Mouse (Mus musculus): ENCODE results near the gene Golga7b. TPM values are rescaled to one million over a fixed set of nuclear protein-coding genes. Genes with fewer than 3 reads are reported as not detected.

Golga7b gene
- polyA plus RNA-seq, 1 experiment from 2014 or later, result 0.09 TPM

DNA sequence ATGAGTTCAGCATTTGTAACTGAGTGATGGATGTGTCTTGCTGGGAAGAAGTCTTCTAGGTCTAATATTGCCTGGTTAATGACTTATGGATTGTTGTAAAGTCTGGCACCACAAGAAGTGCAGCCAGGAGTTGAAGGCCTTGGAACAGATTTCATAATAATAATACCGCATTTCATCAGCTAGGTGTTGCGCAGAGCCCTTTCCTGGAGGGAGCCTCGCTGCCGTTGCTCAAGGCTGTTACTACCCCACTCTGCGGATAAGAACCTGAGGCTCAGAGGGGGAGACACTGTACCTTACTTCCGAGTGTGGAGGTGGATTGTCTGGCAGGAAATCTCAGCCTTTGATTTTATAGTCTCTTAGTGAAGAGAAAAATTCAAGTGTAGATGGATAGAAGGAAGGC, 29.9 kb downstream of the Golga7b start:
- ATAC-seq (ENCODE audit: borderline replicate concordance, extremely low read depth, low FRiP score, low TSS enrichment), result no peak
- Histone ChIP-seq H3K27me3 (no peaks in the 10 kb centered on the region), H3K4me3 (no peak overlapping the region), H3K9ac (no peak overlapping the region), H3K27ac (no peak overlapping the region), H3K4me1 (no peaks in the 10 kb centered on the region), H3K4me2 (no peak overlapping the region), H3K36me3 (no peaks in the 10 kb centered on the region), H3K9me3 (no peaks in the 10 kb centered on the region)
- 85% methylated on average over 6 of the region's 6 CpGs for WGBS

DNA sequence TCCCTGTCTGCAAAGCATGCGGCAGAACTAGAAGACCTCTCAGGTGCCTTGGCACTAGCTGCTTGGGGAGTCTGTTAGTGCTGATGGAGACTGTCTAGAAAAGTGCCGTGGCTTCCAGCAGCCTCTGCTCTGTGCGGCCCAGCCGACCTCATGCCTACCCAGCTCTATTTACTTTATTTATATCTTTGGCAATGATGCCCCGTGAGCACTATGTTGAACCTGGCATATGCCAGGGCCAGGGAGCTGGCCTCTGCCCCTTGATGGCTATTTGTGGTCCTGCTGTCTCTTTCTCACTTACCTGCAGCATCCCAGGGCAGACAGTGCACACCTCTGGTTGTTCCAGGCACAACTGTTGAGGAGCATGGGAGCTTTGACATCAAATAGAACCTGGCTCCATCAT, 31.1 kb downstream of the Golga7b start:
- Histone ChIP-seq H3K4me3 (no peak overlapping the region), H3K27me3 (no peaks in the 10 kb centered on the region), H3K27ac (no peak overlapping the region), H3K4me2 (no peak overlapping the region), H3K9ac (no peak overlapping the region), H3K36me3 (no peaks in the 10 kb centered on the region), H3K4me1 (no peaks in the 10 kb centered on the region), H3K9me3 (no peaks in the 10 kb centered on the region)
- no peak for ATAC-seq (ENCODE audit: borderline replicate concordance, extremely low read depth, low FRiP score, low TSS enrichment)
- 67% methylated on average over 5 of the region's 5 CpGs for WGBS

DNA sequence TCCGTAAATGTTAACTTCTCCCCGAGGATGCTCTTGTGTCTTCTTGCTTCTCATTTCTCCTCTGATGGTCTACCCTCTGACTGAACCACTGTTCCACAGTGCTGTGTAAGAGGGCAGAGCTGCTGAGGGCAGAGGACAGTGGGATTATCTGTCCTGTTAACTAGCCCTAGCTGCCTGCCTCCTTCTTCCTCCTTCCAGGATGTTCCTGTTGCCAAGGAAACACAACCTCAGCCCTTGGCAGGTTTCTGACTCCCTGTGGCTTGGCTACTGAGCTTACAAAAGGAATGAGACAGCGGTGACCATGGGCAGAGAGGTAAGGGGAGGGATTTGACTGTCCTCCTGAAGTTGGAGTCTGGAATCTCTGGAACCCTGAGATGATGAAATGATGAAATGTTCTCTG, 32.2 kb downstream of the Golga7b start:
- H3K4me2 ChIP-seq, result no peak overlapping the region
- no peak overlapping the region for H3K27ac ChIP-seq
- no peaks in the 10 kb centered on the region for H3K9me3 ChIP-seq
- H3K4me3 ChIP-seq, result no peak overlapping the region
- ATAC-seq (ENCODE audit: borderline replicate concordance, extremely low read depth, low FRiP score, low TSS enrichment), result no peak
- no peak overlapping the region for H3K9ac ChIP-seq
- WGBS, result 58% methylated on average over 3 of the region's 3 CpGs
- no peaks in the 10 kb centered on the region for H3K36me3 ChIP-seq
- no peaks in the 10 kb centered on the region for H3K4me1 ChIP-seq
- no peaks in the 10 kb centered on the region for H3K27me3 ChIP-seq

DNA sequence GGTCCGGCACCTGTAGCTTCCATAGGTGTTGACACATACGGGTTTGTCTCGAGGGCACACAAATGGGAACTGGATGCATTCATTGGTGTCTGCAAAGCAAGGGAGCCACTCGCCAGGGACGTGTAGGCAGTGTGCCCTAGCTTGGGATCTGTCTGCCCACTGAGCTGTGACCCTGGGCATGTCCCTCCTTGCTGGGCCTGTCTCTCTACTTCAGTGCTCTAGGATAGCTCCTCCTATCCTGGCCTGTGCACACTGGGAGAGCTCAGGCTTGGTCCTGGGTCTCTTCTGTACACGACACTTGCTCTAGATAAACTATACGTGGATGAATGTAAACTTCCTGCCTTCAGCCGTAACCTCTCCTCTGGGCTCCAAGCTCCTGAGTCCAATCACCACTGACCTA, 36.8 kb downstream of the Golga7b start:
- 54% methylated on average over 8 of the region's 8 CpGs for WGBS
- no peak overlapping the region for H3K4me2 ChIP-seq
- no peaks in the 10 kb centered on the region for H3K4me1 ChIP-seq

DNA sequence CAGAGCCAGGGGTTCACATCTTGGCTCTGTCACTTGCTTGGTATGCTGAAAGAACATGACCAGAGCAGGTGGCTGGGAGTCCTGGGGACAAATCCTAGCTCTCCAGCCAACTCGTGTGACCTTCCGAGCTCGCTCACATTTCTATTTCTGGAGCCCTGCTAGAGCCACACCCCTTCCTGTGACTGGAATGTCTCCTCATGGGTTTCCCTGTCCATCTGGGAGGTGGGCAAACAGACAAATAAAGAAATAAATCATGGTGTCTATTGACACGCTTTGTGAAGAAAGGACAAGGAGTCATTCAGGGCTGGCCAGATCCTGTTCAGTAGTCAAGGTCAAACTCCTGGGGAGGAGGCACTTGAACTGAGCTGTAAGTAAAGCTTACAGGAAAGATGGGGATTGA, 41.0 kb downstream of the Golga7b start:
- no peaks in the 10 kb centered on the region for H3K9me3 ChIP-seq
- WGBS, result 48% methylated on average over 4 of the region's 4 CpGs

More for the DNA sequence above, 36.8 kb downstream of the Golga7b start:
- Histone ChIP-seq H3K27me3 (no peaks in the 10 kb centered on the region), H3K4me3 (no peak overlapping the region), H3K27ac (no peak overlapping the region), H3K9me3 (no peaks in the 10 kb centered on the region), H3K36me3 (no peaks in the 10 kb centered on the region), H3K9ac (no peak overlapping the region)
- ATAC-seq (ENCODE audit: borderline replicate concordance, extremely low read depth, low FRiP score, low TSS enrichment), result no peak

DNA sequence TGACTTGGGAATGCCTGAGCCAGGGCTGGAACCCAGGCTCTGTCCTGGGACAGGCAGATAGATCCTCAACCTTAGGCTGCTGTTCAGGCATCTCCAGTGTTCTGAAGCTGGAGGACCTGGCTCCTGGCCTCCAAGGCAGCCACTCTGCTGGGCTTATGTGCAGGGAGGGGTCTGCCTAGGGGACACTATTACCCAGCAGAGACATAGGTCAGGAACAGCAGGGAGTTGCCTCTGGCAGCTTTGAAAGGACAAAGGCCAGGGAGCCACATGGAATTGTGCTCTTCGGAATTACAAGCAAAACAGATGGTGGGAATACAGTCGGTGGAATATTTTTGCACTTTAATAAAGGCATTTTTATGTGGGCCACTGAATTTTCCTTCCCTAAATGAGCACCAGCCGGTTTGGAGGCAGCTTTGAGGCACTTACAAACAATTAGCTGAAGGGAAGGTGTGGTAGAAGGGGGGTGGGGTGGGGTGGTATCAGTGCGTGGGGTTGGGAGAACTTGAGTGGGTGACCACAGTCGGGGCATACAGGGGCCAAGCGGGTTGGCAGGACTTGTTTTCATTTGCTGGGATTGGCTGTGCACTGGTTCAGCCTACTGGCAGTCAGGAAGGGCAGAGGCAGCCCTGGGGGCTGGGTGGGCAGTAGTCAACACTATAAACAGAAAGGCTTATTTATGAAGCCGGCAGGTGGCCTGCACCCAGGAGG, 43.7 kb downstream of the Golga7b start:
- ATAC-seq (ENCODE audit: borderline replicate concordance, extremely low read depth, low FRiP score, low TSS enrichment), result no peak
- Histone ChIP-seq H3K4me3 (no peak overlapping the region), H3K36me3 (no peaks in the 10 kb centered on the region), H3K9ac (no peak overlapping the region), H3K27ac (no peak overlapping the region), H3K27me3 (no peaks in the 10 kb centered on the region), H3K4me1 (no peaks in the 10 kb centered on the region), H3K4me2 (no peak overlapping the region), H3K9me3 (no peaks in the 10 kb centered on the region)
- 25% methylated on average over 7 of the region's 7 CpGs for WGBS

More for the DNA sequence above, 41.0 kb downstream of the Golga7b start:
- H3K9ac ChIP-seq, result no peak overlapping the region
- H3K4me1 ChIP-seq, result no peaks in the 10 kb centered on the region
- ATAC-seq (ENCODE audit: borderline replicate concordance, extremely low read depth, low FRiP score, low TSS enrichment), result no peak
- no peak overlapping the region for H3K4me3 ChIP-seq
- H3K27me3 ChIP-seq, result no peaks in the 10 kb centered on the region
- no peak overlapping the region for H3K4me2 ChIP-seq
- no peak overlapping the region for H3K27ac ChIP-seq
- no peaks in the 10 kb centered on the region for H3K36me3 ChIP-seq

DNA sequence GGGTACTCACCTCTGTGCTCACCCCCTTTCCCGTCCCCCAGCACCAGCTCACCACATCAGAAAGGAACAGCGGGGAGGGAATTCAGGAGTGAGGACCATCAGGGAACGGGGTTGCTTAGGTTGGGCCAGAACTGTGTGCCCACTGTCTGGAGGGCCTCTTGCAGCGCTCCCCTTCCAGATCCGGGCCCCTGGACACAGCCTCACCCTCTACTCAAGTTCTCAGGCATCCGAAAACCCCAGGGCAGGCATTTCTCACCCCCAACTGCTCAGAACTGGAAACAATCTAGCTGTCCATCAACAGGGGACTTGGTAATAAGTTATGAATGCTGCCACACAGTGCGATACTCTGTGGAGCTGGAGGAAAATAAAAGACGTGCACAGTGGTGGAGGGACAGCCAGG, 44.7 kb downstream of the Golga7b start:
- Histone ChIP-seq H3K4me1 (no peaks in the 10 kb centered on the region), H3K9ac (no peak overlapping the region), H3K4me2 (no peak overlapping the region), H3K4me3 (no peak overlapping the region), H3K36me3 (no peaks in the 10 kb centered on the region), H3K27me3 (no peaks in the 10 kb centered on the region), H3K27ac (no peak overlapping the region), H3K9me3 (no peaks in the 10 kb centered on the region)
- WGBS, result 58% methylated on average over 8 of the region's 8 CpGs
- ATAC-seq (ENCODE audit: borderline replicate concordance, extremely low read depth, low FRiP score, low TSS enrichment), result no peak

DNA sequence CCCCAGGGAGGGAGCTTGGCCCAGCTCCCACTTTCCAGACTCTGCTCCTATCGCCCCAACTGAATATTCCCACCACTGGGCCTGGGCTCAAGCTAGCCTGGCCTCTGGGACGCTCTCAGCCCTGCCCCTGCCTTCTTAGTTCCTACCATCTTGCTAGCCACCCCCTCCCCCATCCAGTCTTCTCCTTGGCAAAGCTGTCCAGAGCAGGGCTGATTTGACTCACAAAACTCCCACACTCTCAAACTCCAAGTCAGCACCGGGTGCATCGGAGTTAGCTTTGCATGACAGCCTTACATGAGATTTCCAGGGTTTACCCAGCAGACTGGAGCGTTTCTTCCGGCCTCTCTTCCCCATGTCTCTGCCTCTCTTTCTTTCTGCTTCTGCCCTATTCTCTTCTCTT, 45.8 kb downstream of the Golga7b start:
- H3K4me1 ChIP-seq, result no peaks in the 10 kb centered on the region
- ATAC-seq (ENCODE audit: borderline replicate concordance, extremely low read depth, low FRiP score, low TSS enrichment), result no peak

DNA sequence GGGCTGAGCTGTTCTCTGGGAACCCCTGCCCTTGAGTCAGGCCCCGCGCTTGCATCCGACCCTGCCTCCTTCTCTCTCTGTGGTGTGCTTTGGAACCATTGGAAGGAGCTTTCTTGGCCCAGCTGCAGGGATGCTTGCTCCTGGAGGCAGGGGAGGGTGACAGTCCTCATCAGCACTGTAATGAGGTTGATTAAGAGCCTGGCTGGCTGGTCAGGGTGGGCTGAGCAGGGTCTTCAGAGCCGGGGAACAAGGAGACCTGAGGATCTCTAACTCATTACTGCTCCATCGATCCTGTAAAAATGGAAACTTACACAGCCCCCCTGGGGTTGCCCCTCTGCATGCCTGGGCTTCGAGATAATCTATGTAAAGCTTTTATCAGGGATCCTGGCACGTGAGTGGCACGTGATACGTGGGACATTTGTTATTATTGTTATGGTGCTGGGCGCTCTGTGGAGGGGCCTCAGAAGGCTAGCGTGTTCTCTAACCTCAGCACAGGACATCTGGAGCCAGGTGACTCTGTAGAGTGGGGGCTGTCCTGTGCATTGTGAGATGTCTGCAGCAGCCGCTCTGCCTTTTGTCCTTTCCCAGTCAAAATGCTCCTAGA, 55.9 kb downstream of the Golga7b start:
- Histone ChIP-seq H3K27me3 (no peaks in the 10 kb centered on the region), H3K27ac (no peak overlapping the region), H3K36me3 (no peaks in the 10 kb centered on the region), H3K9me3 (no peaks in the 10 kb centered on the region), H3K4me3 (no peak overlapping the region), H3K4me2 (no peak overlapping the region), H3K4me1 (peaks cover 5% of the 10 kb centered on the region; the same call in 1 of the 2 replicates), H3K9ac (no peak overlapping the region)
- no peak for ATAC-seq (ENCODE audit: borderline replicate concordance, extremely low read depth, low FRiP score, low TSS enrichment)
- 47% methylated on average over 12 of the region's 12 CpGs for WGBS

More for the DNA sequence above, 45.8 kb downstream of the Golga7b start:
- Histone ChIP-seq H3K4me3 (no peak overlapping the region), H3K4me2 (no peak overlapping the region), H3K9me3 (no peaks in the 10 kb centered on the region), H3K36me3 (no peaks in the 10 kb centered on the region), H3K27me3 (no peaks in the 10 kb centered on the region), H3K27ac (no peak overlapping the region), H3K9ac (no peak overlapping the region)
- WGBS, result 72% methylated on average over 6 of the region's 6 CpGs

DNA sequence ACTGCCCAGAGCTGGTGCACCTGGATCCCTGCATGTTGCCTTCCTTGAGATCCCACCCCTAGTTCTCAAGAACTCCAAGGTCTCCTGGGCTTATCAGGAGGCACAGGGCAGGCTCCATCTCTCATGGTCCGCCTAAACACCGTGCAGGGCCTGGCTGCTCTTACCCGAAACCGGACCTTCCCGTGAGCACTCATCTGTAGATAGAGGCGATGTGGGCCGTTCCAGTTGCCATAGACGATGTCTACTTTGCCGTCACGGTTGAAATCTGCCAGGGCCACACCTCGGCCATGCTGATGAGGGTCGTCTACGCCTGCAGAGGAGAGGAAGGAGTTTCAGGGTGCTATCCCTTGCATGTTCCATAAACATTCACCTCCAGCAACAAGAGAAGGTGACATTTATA, 57.1 kb downstream of the Golga7b start:
- 83% methylated on average over 13 of the region's 13 CpGs for WGBS
- no peak for ATAC-seq (ENCODE audit: borderline replicate concordance, extremely low read depth, low FRiP score, low TSS enrichment)
- H3K4me1 ChIP-seq, result peaks cover 5% of the 10 kb centered on the region; the same call in 1 of the 2 replicates
- no peaks in the 10 kb centered on the region for H3K36me3 ChIP-seq
- no peak overlapping the region for H3K4me3 ChIP-seq
- H3K27ac ChIP-seq, result no peak overlapping the region
- H3K9ac ChIP-seq, result no peak overlapping the region
- H3K9me3 ChIP-seq, result no peaks in the 10 kb centered on the region
- H3K27me3 ChIP-seq, result no peaks in the 10 kb centered on the region
- no peak overlapping the region for H3K4me2 ChIP-seq

DNA sequence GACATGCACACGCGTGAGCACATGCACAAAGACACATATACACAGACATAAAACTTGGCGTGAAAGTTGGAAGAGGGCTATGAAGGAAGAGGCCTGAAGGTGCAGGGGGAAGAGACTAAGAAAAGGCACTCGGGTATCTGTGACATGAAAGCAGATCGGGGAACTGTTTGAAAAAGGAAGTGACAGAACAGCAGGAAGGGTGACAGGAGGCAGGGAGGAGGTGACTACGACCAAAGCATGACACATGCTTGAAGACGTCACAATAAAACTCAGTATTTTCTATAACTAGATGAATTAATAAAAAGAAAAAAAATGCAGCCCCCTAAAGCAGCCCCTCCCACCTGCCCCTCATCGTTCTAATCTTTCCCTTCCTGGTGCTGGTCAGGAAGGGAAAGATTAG, 58.4 kb downstream of the Golga7b start:
- H3K4me1 ChIP-seq, result peaks cover 5% of the 10 kb centered on the region; the same call in 1 of the 2 replicates
- H3K27ac ChIP-seq, result no peak overlapping the region
- no peaks in the 10 kb centered on the region for H3K27me3 ChIP-seq
- H3K36me3 ChIP-seq, result no peaks in the 10 kb centered on the region
- H3K4me2 ChIP-seq, result no peak overlapping the region
- H3K9me3 ChIP-seq, result no peaks in the 10 kb centered on the region
- WGBS, result 47% methylated on average over 8 of the region's 8 CpGs
- H3K9ac ChIP-seq, result no peak overlapping the region
- H3K4me3 ChIP-seq, result no peak overlapping the region
- no peak for ATAC-seq (ENCODE audit: borderline replicate concordance, extremely low read depth, low FRiP score, low TSS enrichment)

DNA sequence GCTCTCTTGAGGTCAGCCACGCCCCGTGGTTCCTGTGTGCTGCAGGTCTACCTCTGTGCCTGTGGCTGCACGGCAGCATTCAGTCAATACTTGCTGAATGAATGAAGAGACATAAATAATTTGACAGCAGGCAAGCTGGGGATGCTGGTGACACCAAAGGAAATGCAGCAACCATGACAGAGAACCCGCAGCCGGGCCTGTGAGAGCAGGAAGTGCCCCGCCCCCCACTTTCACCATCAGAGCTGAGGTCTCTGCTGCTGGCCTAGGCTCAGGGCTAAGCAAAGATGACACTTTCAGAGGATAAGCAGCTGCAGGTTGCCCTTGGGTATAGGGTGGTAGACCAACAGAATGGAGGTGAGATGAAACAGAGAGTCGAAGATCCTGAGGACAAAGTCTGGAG, 58.8 kb downstream of the Golga7b start:
- Histone ChIP-seq H3K9me3 (no peaks in the 10 kb centered on the region), H3K4me2 (no peak overlapping the region), H3K27me3 (no peaks in the 10 kb centered on the region), H3K27ac (no peak overlapping the region), H3K9ac (no peak overlapping the region), H3K4me1 (peaks cover 5% of the 10 kb centered on the region; the same call in 1 of the 2 replicates), H3K4me3 (no peak overlapping the region), H3K36me3 (no peaks in the 10 kb centered on the region)
- no peak for ATAC-seq (ENCODE audit: borderline replicate concordance, extremely low read depth, low FRiP score, low TSS enrichment)
- 41% methylated on average over 7 of the region's 7 CpGs for WGBS
